Mouse (Mus musculus) heart, postnatal 36 days (tissue): ENCODE measurements around the gene Yars. TPM values are rescaled to one million over a fixed set of nuclear protein-coding genes. Genes with fewer than 3 reads are reported as not detected.
A peak's percentile ranks its signal among the peaks of the same experiment; 100 is the strongest.

Experiments
- DNase-seq, 2 experiments: peaks; one replicate each; pipeline ENCODE4 v3.0.0; 2021 to 2022
- intact Hi-C: fragments of 180-260 bp; cut with DNase I; formaldehyde crosslinking; loops from one replicate; pipeline ENCODE4 v1.15.1; 2025
- total RNA-seq, 2 experiments: library from RNA; stranded (reverse); gene quantifications; 2 replicates each; pipeline ENCODE4 v1.2.3; 2021

The Yars gene
- 10 to 100 TPM; 26.3 to 31.0 TPM for total RNA-seq

GRCm38 (mm10) chr4:129189542-129190519, at the start of gene Yars, which contains the start of gene S100pbp:
Gene Yars (plus strand): TSS chr4:129189760.
Gene S100pbp (minus strand): TSS chr4:129189727.
- peak; percentile 96 for DNase-seq
- intact Hi-C loops = loop anchor here (5.0 kb wide), 3 partner anchors 142 to 267 kb away; partner anchors contain the start of gene Ak2

GRCm38 (mm10) chr4:129140808-129141207, 48.8 kb upstream of the Yars start:
- no peak for DNase-seq
- intact Hi-C loops = no loop called here

GRCm38 (mm10) chr4:129141560-129142438, 47.8 kb upstream of the Yars start:
- intact Hi-C loops = no loop called here
- DNase-seq = peak in 1 of 2 experiments; percentile 45

GRCm38 (mm10) chr4:129142439-129143045, 47.0 kb upstream of the Yars start:
- intact Hi-C loops = no loop called here
- no peak for DNase-seq

GRCm38 (mm10) chr4:129143509-129143908, 46.1 kb upstream of the Yars start:
- DNase-seq = no peak
- intact Hi-C loops = no loop called here

GRCm38 (mm10) chr4:129144401-129145367, 44.9 kb upstream of the Yars start:
- intact Hi-C loops = no loop called here
- DNase-seq = no peak

- intact Hi-C loops = no loop called here
- DNase-seq = no peak
Observed at GRCm38 (mm10) chr4:129145411-129145810, 44.1 kb upstream of the Yars start.

GRCm38 (mm10) chr4:129145943-129146342, 43.6 kb upstream of the Yars start:
- intact Hi-C loops = no loop called here
- DNase-seq = no peak

- DNase-seq = no peak
- intact Hi-C loops = no loop called here
Observed at GRCm38 (mm10) chr4:129146392-129146791, 43.2 kb upstream of the Yars start.

- intact Hi-C loops = no loop called here
- DNase-seq = no peak
Observed at GRCm38 (mm10) chr4:129147552-129148103, 41.9 kb upstream of the Yars start.

- intact Hi-C loops = no loop called here
- DNase-seq = no peak
Observed at GRCm38 (mm10) chr4:129149321-129149720, 40.2 kb upstream of the Yars start.

- intact Hi-C loops = no loop called here
- DNase-seq = no peak
Observed at GRCm38 (mm10) chr4:129151276-129151811, 38.2 kb upstream of the Yars start.

- intact Hi-C loops = no loop called here
- no peak for DNase-seq
Observed at GRCm38 (mm10) chr4:129157541-129157940, 32.0 kb upstream of the Yars start.

GRCm38 (mm10) chr4:129158549-129158948, 31.0 kb upstream of the Yars start:
- intact Hi-C loops = no loop called here

GRCm38 (mm10) chr4:129161076-129161475, 28.5 kb upstream of the Yars start:
- intact Hi-C loops = no loop called here

More at GRCm38 (mm10) chr4:129158549-129158948, 31.0 kb upstream of the Yars start:
- no peak for DNase-seq

GRCm38 (mm10) chr4:129161581-129162255, 27.8 kb upstream of the Yars start:
- intact Hi-C loops = no loop called here
- no peak for DNase-seq

More at GRCm38 (mm10) chr4:129161076-129161475, 28.5 kb upstream of the Yars start:
- no peak for DNase-seq

- intact Hi-C loops = no loop called here
- DNase-seq = no peak
Observed at GRCm38 (mm10) chr4:129172529-129172928, 17.0 kb upstream of the Yars start.

GRCm38 (mm10) chr4:129179560-129179959, 10.0 kb upstream of the Yars start:
- intact Hi-C loops = no loop called here
- DNase-seq = no peak
